Mouse (Mus musculus) lung, postnatal 14 days (tissue): ENCODE measurements around the gene Gm17087.

Experiments used
- DNase-seq: peaks from one replicate; pipeline ENCODE4 v3.0.0; 2021

The Gm17087 gene

DNA sequence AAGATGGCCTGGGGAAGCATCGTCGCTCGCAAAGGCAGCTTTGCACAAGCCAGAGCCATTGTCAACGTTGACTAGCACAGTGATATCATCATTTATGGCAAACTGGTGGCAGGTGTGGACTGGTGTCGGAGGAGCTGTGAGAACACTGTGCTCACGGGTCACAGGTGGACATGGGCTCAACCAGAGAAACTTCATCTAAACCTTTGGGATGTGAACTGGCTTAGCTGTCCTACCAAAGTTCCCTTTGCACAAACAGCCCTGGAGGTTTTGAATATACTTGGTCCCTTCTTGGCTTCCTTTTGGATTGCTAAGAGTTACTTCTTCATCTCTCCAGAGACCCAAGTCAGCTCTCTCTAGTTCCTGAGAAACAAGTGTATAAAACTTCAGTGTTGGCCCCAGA lies at the start of gene Gm17087:
Gene Gm17087, minus strand, starts transcription at position 101 of the 400 bp plus-strand sequence.
- no peak for DNase-seq

DNA sequence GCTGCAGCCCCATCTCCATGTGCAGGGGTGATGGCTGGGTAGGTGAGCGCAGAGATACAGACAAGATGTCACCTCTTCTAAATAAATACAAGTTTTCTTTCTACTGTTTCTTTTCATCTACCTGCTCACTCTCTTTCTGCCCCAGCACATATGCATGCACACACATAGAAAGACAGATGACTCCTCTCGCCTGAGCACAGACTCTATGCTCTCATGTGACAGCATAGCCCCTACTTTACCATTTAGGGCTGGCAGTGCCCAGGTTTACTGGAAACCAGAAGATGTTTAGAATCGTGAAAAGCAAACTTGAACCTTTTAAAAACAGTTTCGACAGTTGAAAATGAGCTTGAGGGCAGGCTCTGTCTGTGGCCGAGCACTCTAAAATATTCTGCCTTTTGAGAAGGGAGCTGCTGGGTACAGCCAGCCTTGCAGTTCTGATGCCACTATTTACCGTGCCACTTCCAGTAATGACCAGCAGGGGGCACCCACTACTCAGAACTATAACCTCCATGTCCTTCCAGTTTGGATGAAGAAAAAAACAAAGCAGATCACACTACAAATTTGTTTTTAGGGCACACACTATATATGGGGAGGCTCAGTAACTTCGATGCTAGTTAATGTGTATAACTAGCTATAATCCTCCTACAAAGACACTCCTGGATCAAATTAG lies 47.3 kb upstream of the Gm17087 start:
- peak; percentile 77 for DNase-seq

GRCm38 (mm10) chr17:8611916-8612315 lies 45.2 kb upstream of the Gm17087 start:
- no peak for DNase-seq

DNA sequence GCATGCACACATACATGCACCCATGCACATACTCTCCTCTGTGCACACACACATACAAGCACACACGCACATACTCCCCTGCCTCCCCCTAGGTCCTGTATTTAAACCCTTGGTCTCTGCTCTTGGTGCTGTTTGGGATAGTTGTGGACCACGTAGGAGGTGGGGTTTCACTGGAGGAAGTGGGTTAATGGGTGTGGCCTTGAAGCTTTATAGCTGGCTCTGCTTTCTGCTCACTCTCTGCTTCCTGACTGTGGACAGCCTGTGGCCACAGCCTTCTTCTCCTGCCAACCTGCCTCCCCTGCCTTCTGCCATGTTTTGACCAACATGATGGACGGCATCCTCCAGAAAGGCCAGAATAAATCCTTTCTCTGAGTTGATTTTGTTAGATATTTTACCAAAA lies 39.9 kb upstream of the Gm17087 start:
- no peak for DNase-seq

DNA sequence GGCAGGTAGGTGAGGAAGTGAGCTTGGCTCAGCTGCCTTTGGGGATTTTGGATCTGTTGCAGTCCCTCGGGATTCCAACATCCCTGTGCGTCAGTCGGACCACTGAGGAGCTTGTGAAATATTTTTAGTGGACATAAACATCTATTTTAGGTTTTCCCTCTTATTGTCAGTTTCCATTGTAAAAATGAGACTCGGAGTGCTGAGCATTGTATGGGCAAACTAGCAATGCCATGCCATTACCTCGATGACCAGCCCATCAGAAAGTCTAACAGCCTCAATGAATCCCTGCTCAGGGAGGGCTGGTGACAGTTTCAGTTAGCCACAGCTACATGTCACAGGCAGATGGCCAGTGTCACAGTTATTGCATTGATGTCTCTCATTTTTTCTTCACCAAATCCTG lies 39.2 kb upstream of the Gm17087 start:
- DNase-seq = no peak

DNA sequence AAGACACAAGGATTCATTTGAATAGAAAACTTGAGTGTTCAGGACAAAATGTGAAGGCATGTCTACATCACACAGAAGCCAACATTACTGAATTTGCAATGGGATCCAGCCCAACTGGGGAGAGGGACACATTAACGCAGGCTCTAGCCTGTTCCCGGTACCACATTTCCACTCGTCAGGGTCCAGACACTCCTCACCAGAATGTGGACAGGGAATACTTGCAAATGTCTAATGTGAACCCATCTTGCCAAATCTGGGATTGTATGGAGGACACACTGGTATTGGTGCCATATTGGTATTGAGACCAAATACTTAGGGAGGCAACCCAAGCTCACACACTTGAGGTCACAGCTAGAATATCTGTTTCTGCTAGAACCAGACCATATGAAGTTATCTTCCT lies 36.2 kb upstream of the Gm17087 start:
- DNase-seq = no peak

- DNase-seq = peak; percentile 68
Measured at GRCm38 (mm10) chr17:8597790-8598189, 31.0 kb upstream of the Gm17087 start.

- DNase-seq = peak; percentile 74
Measured at GRCm38 (mm10) chr17:8592427-8593277, 25.9 kb upstream of the Gm17087 start.

GRCm38 (mm10) chr17:8581579-8581978 lies 14.8 kb upstream of the Gm17087 start:
- no peak for DNase-seq

- DNase-seq = peak; percentile 9
Measured at GRCm38 (mm10) chr17:8580360-8580759, 13.6 kb upstream of the Gm17087 start.

- no peak for DNase-seq
Measured at GRCm38 (mm10) chr17:8573542-8574260, 7.0 kb upstream of the Gm17087 start.

DNA sequence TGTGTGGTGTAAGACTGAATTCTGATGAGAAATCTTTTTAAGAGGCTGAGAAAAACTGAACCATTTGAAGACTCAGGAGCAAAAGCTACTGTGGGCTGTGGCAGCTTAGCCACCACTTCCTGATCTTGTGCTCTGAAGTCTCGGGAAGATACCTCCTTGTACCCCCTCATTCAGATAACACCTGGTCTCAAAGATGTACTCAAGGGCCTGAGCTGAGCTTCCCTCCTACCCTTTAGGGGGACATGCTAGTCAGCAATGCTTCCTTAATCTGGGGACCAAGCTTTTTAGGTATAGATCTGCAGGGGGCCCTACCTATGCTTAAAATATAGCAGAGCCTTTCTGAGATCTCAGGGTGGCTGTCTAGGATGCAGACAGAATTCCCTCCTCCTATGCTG lies 3.9 kb downstream of the Gm17087 start:
- DNase-seq = no peak

GRCm38 (mm10) chr17:8562101-8562885 lies 4.5 kb downstream of the Gm17087 start:
- no peak for DNase-seq

- no peak for DNase-seq
Measured at GRCm38 (mm10) chr17:8557926-8558325, 8.8 kb downstream of the Gm17087 start.

- no peak for DNase-seq
Measured at GRCm38 (mm10) chr17:8556223-8556622, 10.5 kb downstream of the Gm17087 start.

GRCm38 (mm10) chr17:8555785-8556184 lies 11.0 kb downstream of the Gm17087 start:
- no peak for DNase-seq

- DNase-seq = no peak
Measured at GRCm38 (mm10) chr17:8554219-8554618, 12.5 kb downstream of the Gm17087 start.

DNA sequence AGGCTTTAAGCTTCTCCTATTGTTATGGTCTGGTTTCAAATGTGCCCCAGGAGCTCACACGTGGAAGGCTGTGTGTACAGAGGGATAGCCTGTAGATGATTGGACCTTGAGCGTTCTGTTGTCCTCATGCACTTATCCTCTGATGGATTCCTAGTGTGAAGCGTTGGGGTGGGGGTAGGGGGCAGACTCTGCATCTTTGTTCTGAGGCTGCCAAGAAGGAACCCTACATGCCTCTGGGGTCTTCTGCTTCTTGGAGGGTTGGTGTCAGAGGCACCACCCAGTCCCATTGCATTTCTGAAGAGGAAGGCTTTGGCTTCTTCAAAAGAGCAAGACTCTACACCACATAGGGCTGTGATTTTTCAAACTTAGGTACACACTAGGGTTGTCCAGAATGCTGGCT lies 13.1 kb downstream of the Gm17087 start:
- DNase-seq = no peak

DNA sequence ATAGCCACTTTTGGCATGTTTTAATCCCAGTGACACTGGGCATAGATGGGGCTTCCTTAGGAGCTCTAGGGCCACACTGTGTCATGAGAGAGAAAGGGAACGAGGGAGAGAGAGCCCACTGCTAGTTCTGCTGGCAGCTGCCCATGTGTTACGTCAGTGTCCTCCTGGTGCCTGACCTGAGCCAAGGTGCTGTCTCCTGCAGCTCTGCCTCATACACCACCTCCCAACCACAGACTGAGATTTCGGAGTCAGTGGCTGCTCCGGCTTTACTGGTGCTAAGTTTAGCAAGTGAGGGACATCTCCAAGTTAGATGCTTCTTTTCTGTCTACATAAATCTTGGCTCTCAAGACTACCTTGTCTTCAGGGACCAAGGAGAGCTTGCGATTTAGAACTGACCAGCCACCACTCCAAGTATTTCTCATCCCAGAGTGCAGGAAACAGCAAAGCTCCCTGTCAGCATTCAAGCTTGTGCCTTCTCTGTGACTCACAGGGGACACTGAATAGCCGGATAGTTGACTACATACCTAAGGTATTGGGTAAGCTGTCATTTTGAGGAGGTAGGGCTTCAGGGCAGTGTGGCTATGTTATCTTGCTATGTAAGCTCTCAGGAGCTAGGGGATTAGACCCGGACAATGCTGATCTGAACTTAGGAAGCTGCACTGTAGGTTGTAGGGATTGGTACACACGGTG lies 14.3 kb downstream of the Gm17087 start:
- no peak for DNase-seq

GRCm38 (mm10) chr17:8551641-8552040 lies 15.1 kb downstream of the Gm17087 start:
- DNase-seq = no peak

DNA sequence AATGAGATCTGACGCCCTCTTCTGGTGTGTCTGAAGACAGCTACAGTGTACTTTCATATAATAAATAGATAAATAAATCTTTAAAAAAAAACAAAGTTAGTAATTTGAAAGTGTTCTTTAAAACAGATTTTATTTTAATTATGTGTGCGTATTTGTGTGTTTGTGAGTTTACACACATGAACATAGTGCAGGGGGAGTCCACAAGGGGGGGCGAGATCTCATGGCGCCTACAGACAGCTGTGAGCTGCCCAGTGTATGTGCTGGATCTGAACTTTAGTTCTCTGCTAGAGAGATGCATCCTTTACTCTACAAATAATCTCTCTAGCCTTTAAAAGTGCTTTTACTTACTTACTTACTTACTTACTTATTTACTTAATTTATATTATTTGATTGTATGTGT lies 18.0 kb downstream of the Gm17087 start:
- no peak for DNase-seq

GRCm38 (mm10) chr17:8546366-8546765 lies 20.4 kb downstream of the Gm17087 start:
- DNase-seq = no peak
